Mouse (Mus musculus) forebrain, postnatal 0 days (tissue): ENCODE measurements at regions not wholly inside any gene's neighbourhood (a gene's known extent, or its start where the extent isn't known, plus 50 kb on each side); places are given as distances from the start of the nearest gene placed in this dataset.

ENCODE experiments used
- ATAC-seq: fragments of 200-750 bp; cut with Nextera tagmentation; 2 replicates; pipeline ENCODE4 v1.8.0; 2017; ENCODE audit warnings: mild to moderate bottlenecking, moderate library complexity
- DNase-seq: peaks from one replicate; pipeline ENCODE4 v3.0.0-alpha.2; 2015
- H3K27ac ChIP-seq: fragments of 300-500 bp; sonication (generic); 2 replicates; pipeline ENCODE4 v1.5.1; 2014; ENCODE audit warnings: low read depth, mild to moderate bottlenecking, antibody characterized with exemption, low read length, moderate library complexity, mixed read lengths
- H3K27me3 ChIP-seq: fragments of 300-500 bp; sonication (generic); 2 replicates; pipeline ENCODE4 v1.6.1; 2014; ENCODE audit warnings: mild to moderate bottlenecking, low read length, mixed read lengths; ENCODE audit not compliant: insufficient read depth
- H3K36me3 ChIP-seq: fragments of 300-500 bp; sonication (generic); 2 replicates; pipeline ENCODE4 v1.6.1; 2014; ENCODE audit warnings: mild to moderate bottlenecking, moderate library complexity; ENCODE audit not compliant: insufficient read depth
- H3K4me1 ChIP-seq: fragments of 300-500 bp; sonication (generic); 2 replicates; pipeline ENCODE4 v1.6.1; 2014; ENCODE audit warnings: antibody characterized with exemption; ENCODE audit not compliant: insufficient read depth
- H3K4me2 ChIP-seq: fragments of 300-500 bp; sonication (generic); 2 replicates; pipeline ENCODE4 v1.6.1; 2014; ENCODE audit warnings: low read depth, mild to moderate bottlenecking, moderate library complexity
- H3K4me3 ChIP-seq: fragments of 300-500 bp; sonication (generic); 2 replicates; pipeline ENCODE4 v1.5.1; 2014; ENCODE audit warnings: low read depth, low read length, mixed read lengths
- H3K9ac ChIP-seq: fragments of 300-500 bp; sonication (generic); 2 replicates; pipeline ENCODE4 v1.6.1; 2014; ENCODE audit warnings: mild to moderate bottlenecking
- H3K9me3 ChIP-seq: fragments of 300-500 bp; sonication (generic); 2 replicates; pipeline ENCODE4 v1.6.1; 2016; ENCODE audit warnings: low read length
- CTCF ChIP-seq: sonication (generic); IDR thresholded peaks from 2 replicates; pipeline ENCODE4 v1.5.1; 2016; ENCODE audit warnings: antibody characterized with exemption, control low read depth, low read depth
- WGBS: fragments of 180-500 bp; shearing (Covaris S2); extraction: QIAGEN DNeasy Blood & Tissue Kit; methylation state at CpG from one replicate; pipeline ENCODE4 v1.1.7; 2014; 5-methylcytosine and 5-hydroxymethylcytosine counted together

DNA sequence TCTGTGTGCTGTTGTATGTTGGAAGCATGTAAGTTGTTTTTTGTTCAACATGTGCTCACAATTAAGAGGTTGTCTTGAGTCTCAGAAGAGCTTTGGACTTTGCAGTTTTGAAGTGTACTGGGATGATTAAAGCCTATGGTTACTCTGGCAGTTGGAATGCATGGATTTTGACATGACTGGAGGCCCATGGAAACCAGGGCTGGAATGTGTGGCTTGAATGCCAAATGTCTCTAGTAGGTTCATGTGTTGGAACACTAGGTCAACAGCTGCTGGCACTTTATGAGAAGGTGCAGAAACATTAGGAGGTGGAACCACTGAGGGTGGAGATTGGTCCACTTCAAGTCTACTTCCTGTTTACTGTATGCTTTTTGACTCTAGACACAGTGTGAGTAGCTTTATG is 127.0 kb downstream of the Ttc32 start:
- Histone ChIP-seq H3K4me1 (no peaks in the 10 kb centered on the region), H3K9ac (no peak overlapping the region), H3K27me3 (no peaks in the 10 kb centered on the region), H3K4me3 (no peak overlapping the region), H3K4me2 (no peak overlapping the region), H3K27ac (no peak overlapping the region), H3K9me3 (no peaks in the 10 kb centered on the region), H3K36me3 (no peaks in the 10 kb centered on the region)
- no peak for TF ChIP-seq CTCF
- DNase-seq (no peak), ATAC-seq (no peak)

DNA sequence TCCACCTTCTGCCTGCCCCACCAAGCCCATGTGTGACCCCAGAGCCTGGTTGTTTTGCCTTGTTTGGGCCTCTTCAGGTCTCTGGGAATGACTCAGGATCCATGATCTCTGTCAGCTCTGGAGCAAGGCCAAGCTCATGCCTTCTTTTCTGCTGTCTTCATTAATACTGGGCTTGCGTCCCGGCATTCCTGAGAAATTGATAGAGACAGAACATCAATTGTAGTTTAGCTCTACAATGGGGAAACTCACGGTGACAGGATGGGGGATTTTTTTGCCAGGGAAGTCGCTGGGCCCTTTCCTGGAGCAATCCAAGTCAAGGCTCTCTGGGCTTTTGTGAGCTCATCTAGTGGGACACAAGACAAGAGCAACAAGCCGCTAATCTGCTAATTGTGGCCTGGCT is 129.0 kb downstream of the Ttc32 start:
- no peak overlapping the region for H3K9ac ChIP-seq
- ATAC-seq = no peak

DNA sequence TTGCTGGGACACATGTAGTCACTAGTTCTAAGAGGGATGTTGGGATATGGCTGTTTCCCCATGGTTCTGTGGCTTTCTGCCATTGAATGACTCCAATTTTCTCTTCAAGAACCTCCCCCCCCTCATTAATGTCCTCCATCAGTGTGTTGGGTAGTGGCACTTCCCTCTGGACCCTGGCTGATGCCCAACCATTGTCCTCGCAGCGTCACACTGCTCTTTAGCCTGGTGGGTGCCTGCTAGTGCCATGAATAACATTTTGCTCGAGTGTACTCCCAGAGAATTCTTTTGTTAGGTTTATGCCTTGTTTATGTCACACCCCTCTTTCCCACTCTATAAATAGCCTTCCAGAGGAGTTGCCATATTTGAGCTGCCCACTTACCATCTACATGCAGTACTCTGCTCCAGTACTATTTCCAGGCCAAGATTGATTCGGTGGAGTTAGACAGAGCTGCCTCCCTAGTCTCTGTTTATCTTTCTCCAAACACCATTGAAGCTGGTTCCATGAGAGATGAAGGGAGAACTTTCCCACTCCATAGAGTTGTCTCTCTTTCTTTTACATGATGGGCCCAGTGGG is 135.7 kb downstream of the Ttc32 start:
- no peak overlapping the region for H3K4me3 ChIP-seq
- 66% methylated on average over 4 of the region's 4 CpGs for WGBS

More for the DNA sequence above, 129.0 kb downstream of the Ttc32 start:
- no peak overlapping the region for H3K27ac ChIP-seq
- H3K27me3 ChIP-seq = no peaks in the 10 kb centered on the region
- no peak overlapping the region for H3K4me3 ChIP-seq
- TF ChIP-seq CTCF = no peak
- no peak for DNase-seq
- no peaks in the 10 kb centered on the region for H3K4me1 ChIP-seq
- H3K4me2 ChIP-seq = no peak overlapping the region
- no peaks in the 10 kb centered on the region for H3K9me3 ChIP-seq
- WGBS = 80% methylated on average over 5 of the region's 5 CpGs
- H3K36me3 ChIP-seq = no peaks in the 10 kb centered on the region

DNA sequence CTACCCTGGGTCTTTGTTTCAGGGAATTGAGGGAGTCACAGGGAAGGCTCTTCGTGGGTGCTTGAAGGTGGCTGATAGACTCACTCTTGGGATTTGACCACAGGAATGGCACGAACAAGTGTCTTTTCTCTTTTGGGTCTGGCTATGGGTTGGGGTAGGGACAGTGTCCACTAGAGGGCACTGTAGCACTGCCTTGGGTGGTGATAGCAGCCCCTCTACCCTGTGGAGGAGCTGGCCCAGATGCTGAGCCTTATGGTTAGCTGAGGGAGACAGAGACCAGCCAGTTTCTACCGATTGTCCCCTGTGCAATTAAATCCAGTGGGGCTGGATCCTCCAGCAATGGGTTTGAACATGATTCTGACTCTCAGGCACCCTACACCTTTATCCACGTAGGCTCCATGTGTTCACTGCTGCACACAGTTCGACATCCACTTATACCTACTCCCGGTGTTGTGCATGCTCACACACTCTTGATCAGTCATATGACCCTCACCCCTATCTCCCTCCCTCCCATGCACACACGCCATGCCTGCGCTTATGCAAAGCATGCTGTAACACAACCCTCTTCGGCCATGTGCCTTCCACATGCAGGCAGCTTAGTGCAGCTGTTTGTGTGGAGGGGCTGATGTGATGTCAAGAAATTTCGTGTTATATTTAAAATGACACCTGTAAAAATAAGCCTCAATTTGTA is 136.6 kb downstream of the Ttc32 start:
- DNase-seq (peak; percentile 53), ATAC-seq (peak; percentile 85)
- no peaks in the 10 kb centered on the region for H3K36me3 ChIP-seq
- TF ChIP-seq CTCF = peak; percentile 73
- H3K4me3 ChIP-seq = no peak overlapping the region
- 59% methylated on average over 10 of the region's 10 CpGs for WGBS
- H3K4me1 ChIP-seq = no peaks in the 10 kb centered on the region
- H3K9ac ChIP-seq = no peak overlapping the region
- no peaks in the 10 kb centered on the region for H3K27me3 ChIP-seq
- no peaks in the 10 kb centered on the region for H3K9me3 ChIP-seq
- H3K27ac ChIP-seq = no peak overlapping the region
- no peak overlapping the region for H3K4me2 ChIP-seq

More for the DNA sequence above, 135.7 kb downstream of the Ttc32 start:
- Histone ChIP-seq H3K27me3 (no peaks in the 10 kb centered on the region), H3K9ac (no peak overlapping the region), H3K36me3 (no peaks in the 10 kb centered on the region), H3K27ac (no peak overlapping the region), H3K4me2 (no peak overlapping the region), H3K4me1 (no peaks in the 10 kb centered on the region), H3K9me3 (no peaks in the 10 kb centered on the region)
- ATAC-seq = no peak
- TF ChIP-seq CTCF = no peak
- no peak for DNase-seq

DNA sequence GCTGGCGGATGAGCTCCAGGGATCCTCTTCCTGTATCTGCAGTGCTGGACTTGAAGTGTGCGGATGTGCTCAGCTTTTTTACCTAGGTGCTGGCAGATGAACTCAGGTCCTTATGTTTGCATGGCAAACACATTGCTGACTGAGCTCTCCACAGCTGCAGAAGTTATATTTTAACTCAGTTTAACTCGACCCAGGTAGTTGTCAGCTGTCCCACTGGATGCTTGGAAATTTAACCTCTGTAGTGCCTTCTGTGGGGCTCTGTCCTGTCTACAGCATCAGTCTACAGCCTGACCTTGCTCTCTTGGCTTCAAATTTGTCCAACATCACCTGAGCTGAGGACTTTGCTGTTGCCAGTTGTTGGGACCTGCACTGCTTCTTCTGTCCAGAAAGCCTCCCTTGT is 139.2 kb downstream of the Ttc32 start:
- Histone ChIP-seq H3K27me3 (no peaks in the 10 kb centered on the region), H3K9me3 (no peaks in the 10 kb centered on the region), H3K4me1 (no peaks in the 10 kb centered on the region), H3K4me3 (no peak overlapping the region), H3K4me2 (no peak overlapping the region), H3K27ac (no peak overlapping the region), H3K9ac (no peak overlapping the region), H3K36me3 (no peaks in the 10 kb centered on the region)
- ATAC-seq (no peak), DNase-seq (no peak)
- no peak for TF ChIP-seq CTCF
- WGBS = 81% methylated on average over 3 of the region's 3 CpGs

DNA sequence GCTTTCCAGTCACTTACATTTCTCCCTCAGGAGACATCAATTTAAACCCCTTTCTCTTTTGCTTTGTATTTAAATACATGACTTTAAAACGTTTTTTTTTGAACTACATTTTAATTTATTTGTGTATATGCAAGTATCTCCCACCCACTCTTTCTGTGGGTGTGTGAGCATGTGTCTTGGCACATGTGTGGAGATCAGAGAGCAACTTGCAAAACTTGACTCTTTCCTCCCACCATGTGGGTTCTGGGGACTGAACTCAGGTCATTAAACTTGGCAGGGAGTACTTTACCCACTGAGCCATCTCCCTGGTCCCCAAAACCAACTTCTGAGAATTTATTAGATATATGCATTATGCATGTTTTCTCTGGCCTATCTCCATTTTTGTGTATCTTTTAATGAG is 143.9 kb downstream of the Ttc32 start:
- Histone ChIP-seq H3K27ac (no peak overlapping the region), H3K9ac (no peak overlapping the region), H3K4me2 (no peak overlapping the region), H3K4me3 (no peak overlapping the region), H3K4me1 (no peaks in the 10 kb centered on the region), H3K36me3 (no peaks in the 10 kb centered on the region), H3K27me3 (no peaks in the 10 kb centered on the region), H3K9me3 (no peaks in the 10 kb centered on the region)
- DNase-seq = no peak
- no peak for ATAC-seq
- TF ChIP-seq CTCF = no peak
- 17% methylated on average over 1 of the region's 1 CpGs for WGBS

DNA sequence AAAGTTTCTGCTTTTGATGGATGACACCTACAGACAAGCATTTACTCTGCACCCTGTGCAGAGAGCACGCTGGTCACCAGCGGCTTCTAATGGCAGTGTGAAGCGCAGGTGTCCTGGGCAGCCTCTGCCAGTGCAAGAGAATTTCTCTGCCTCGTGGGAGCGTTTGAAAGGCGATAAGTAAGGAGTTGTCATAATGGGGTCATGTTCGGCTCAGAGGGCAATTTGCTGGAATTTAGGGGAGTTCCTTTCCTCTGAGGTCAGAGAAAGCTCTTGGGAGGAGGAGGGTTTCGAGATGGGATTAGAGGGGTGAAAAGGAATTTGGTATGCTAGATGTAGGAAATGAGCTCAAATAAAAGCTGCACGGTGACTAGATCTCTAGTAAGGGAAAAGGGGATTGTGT is 144.5 kb downstream of the Ttc32 start:
- no peaks in the 10 kb centered on the region for H3K36me3 ChIP-seq
- H3K4me3 ChIP-seq = no peak overlapping the region
- no peak for DNase-seq
- TF ChIP-seq CTCF = no peak
- H3K9ac ChIP-seq = no peak overlapping the region
- no peak overlapping the region for H3K4me2 ChIP-seq
- no peak overlapping the region for H3K27ac ChIP-seq
- H3K4me1 ChIP-seq = no peaks in the 10 kb centered on the region
- no peaks in the 10 kb centered on the region for H3K9me3 ChIP-seq
- no peak for ATAC-seq
- WGBS = 51% methylated on average over 9 of the region's 9 CpGs
- no peaks in the 10 kb centered on the region for H3K27me3 ChIP-seq
